Mouse (Mus musculus) adrenal gland, postnatal 0 days (tissue): ENCODE results near the gene Prkab2. TPM values are rescaled to one million over a fixed set of nuclear protein-coding genes. Genes with fewer than 3 reads are reported as not detected.

ENCODE experiments used
- microRNA-seq: library from miRNA; unstranded; fragments of <30 nt; microRNA quantifications from one replicate; pipeline ENCODE4, GENCODE M21; 2016; ENCODE audit warnings: borderline replicate concordance; ENCODE audit not compliant: insufficient number of aligned reads
- polyA plus RNA-seq: library from polyadenylated mRNA; unstranded; fragments of >200 nt; fragmentation: Nextera tagmentation; extraction: Ambion mirVana; gene quantifications from 2 replicates; pipeline ENCODE4 v1.2.1, GENCODE M21; 2015

The Prkab2 gene
- 3.5 and 3.7 TPM in 2 replicates for polyA plus RNA-seq

GRCm38 (mm10) chr3:97657655-97658411 lies at the start of gene Prkab2:
Gene Prkab2 (plus strand): TSS chr3:97658193.

GRCm38 (mm10) chr3:97609845-97610410 lies 48.1 kb upstream of the Prkab2 start, which contains the start of gene Chd1l:
Gene Chd1l (minus strand): TSS chr3:97610203.

GRCm38 (mm10) chr3:97628391-97629001 lies 29.5 kb upstream of the Prkab2 start, which contains the start of gene Fmo5:
Gene Fmo5 (plus strand): TSS chr3:97628804.

GRCm38 (mm10) chr3:97674644-97675110 lies 16.7 kb downstream of the Prkab2 start, which contains the start of gene Gm17651:
Gene Gm17651 (minus strand): TSS chr3:97674694.

Small RNA genes lying within 50 kb of the gene (microRNA-seq; reads per million reads assigned to microRNA genes)
- gene Mir7225: not detected

Other genes with a start within 250 kb of the Prkab2 start
- gene Olfr1402, start 236.2 kb upstream of the Prkab2 start, polyA plus RNA-seq: not detected in 2 replicates
- 8.8 and 13.0 TPM in 2 replicates for gene Chd1l, start 48.0 kb upstream of the Prkab2 start, polyA plus RNA-seq
- 7.7 and 7.8 TPM in 2 replicates for gene Fmo5, start 29.4 kb upstream of the Prkab2 start, polyA plus RNA-seq
- not detected in 2 replicates for gene Gm17651, start 16.5 kb downstream of the Prkab2 start, polyA plus RNA-seq
- gene Pde4dip, start 230.5 kb downstream of the Prkab2 start, polyA plus RNA-seq: 7.7 and 9.4 TPM in 2 replicates
- gene Sec22b, start 243.0 kb downstream of the Prkab2 start, polyA plus RNA-seq: 111 and 172 TPM in 2 replicates